Mouse (Mus musculus) testis, adult 2 months (tissue): ENCODE results near the gene Fbxo48.

ENCODE experiments used
- CTCF ChIP-seq: fragments of 200-500 bp; IDR thresholded peaks from 2 replicates; pipeline ENCODE4 v1.5.1; 2012; ENCODE audit warnings: low read depth, mild to moderate bottlenecking, inconsistent platforms, low read length, moderate library complexity; ENCODE audit not compliant: control insufficient read depth, insufficient read depth, insufficient replicate concordance
- POLR2A ChIP-seq: fragments of 200-500 bp; IDR thresholded peaks from 2 replicates; pipeline ENCODE4 v1.6.1; 2012; ENCODE audit warnings: low read depth, mild to moderate bottlenecking, inconsistent platforms, low read length, moderate library complexity; ENCODE audit not compliant: control insufficient read depth

DNA sequence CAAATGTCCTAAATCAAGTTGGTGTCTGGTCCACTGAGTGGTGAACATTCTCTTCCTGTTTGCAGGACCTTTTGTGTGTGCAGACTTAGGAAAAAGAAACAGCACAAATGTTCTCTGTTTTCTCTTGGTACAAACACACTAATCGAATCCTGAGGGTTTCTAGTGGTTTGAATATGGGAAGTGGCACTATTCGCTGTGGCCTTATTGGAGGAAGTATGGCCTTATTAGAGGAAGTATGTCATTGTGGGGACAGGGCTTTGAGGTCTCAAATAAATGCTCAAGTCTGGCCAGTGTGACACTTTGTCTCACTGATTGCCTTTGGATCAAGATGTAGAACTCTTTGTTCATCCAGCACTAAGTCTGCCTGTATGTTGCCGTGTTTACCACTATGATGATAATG lies 19.0 kb upstream of the Fbxo48 start:
- TF ChIP-seq CTCF: no peak
- no peak for TF ChIP-seq POLR2A
